Mouse (Mus musculus) myocyte (in vitro differentiated cells): ENCODE measurements at regions not wholly inside any gene's neighbourhood (a gene's known extent, or its start where the extent isn't known, plus 50 kb on each side); places are given as distances from the start of the nearest gene placed in this dataset.

ENCODE experiments used
- CEBPB ChIP-seq: IDR thresholded peaks from 2 replicates; pipeline ENCODE4 v1.6.1; 2011; ENCODE audit warnings: mild to moderate bottlenecking, moderate library complexity; ENCODE audit not compliant: poor library complexity, insufficient read depth, severe bottlenecking
- E2F4 ChIP-seq: IDR thresholded peaks from one replicate; pipeline ENCODE4 v1.6.1; 2011; ENCODE audit warnings: mild to moderate bottlenecking, control low read depth, moderate library complexity; ENCODE audit not compliant: insufficient read depth
- MAX ChIP-seq: IDR thresholded peaks from one replicate; pipeline ENCODE4 v1.6.1; 2011; ENCODE audit warnings: low read depth, mild to moderate bottlenecking, control low read depth
- MYOD1 ChIP-seq, 3 experiments: IDR thresholded peaks; one replicate each; pipeline ENCODE4 v1.6.1; 2011; ENCODE audit warnings: control low read depth in 2 of 3, low read depth in 2 of 3, mild to moderate bottlenecking in 2 of 3, moderate library complexity in 1 of 3; ENCODE audit not compliant: insufficient read length in 2 of 3, control insufficient read depth in 1 of 3
- MYOG ChIP-seq, 3 experiments: IDR thresholded peaks; one replicate each; pipeline ENCODE4 v1.6.1; 2011; ENCODE audit warnings: control low read depth in 2 of 3, low read depth in 2 of 3, mild to moderate bottlenecking in 2 of 3; ENCODE audit not compliant: insufficient read length in 2 of 3, control insufficient read depth in 1 of 3, insufficient read depth in 1 of 3
- POLR2A ChIP-seq: IDR thresholded peaks from one replicate; pipeline ENCODE4 v1.6.1; 2011; ENCODE audit warnings: low read depth, mild to moderate bottlenecking, control low read depth, moderate library complexity; ENCODE audit not compliant: insufficient read length
- POLR2AphosphoS2 ChIP-seq: IDR thresholded peaks from one replicate; pipeline ENCODE4 v1.6.1; 2011; ENCODE audit warnings: low read depth, control low read depth; ENCODE audit not compliant: insufficient read length
- REST ChIP-seq: IDR thresholded peaks from one replicate; pipeline ENCODE4 v1.6.1; 2011; ENCODE audit warnings: mild to moderate bottlenecking, control low read depth, moderate library complexity; ENCODE audit not compliant: insufficient read depth, insufficient read length
- TCF12 ChIP-seq: IDR thresholded peaks from one replicate; pipeline ENCODE4 v1.6.1; 2011; ENCODE audit warnings: mild to moderate bottlenecking, control low read depth; ENCODE audit not compliant: poor library complexity, insufficient read depth, severe bottlenecking
- TCF3 ChIP-seq: IDR thresholded peaks from one replicate; pipeline ENCODE4 v1.6.1; 2011; ENCODE audit warnings: low read depth, control low read depth; ENCODE audit not compliant: insufficient read length
- USF1 ChIP-seq: IDR thresholded peaks from one replicate; pipeline ENCODE4 v1.6.1; 2011; ENCODE audit warnings: low read depth, mild to moderate bottlenecking, control low read depth, moderate library complexity

DNA sequence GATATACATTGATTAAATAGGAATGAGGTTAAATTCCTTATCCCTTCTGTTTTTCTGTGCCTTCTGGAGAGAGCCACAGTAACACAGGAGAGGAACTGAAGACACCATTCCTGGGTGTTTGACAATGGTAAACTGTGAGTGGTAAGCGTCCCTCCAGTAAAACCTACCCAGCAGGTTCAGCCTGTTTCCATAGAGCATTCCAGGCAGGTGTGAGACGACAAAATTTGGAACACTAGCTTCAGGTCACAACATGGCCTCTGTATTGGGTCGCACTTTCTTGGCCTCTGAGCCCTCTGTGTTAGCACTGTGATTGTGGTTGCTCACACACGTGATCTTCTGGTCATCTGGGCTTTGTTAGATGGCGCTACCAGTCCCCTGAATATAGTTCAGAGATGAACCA is 73.4 kb downstream of the Cd24a start:
- TF ChIP-seq POLR2A: no peak
- no peak for TF ChIP-seq POLR2AphosphoS2
- no peak for TF ChIP-seq MAX
- TF ChIP-seq TCF12: no peak
- no peak for TF ChIP-seq E2F4
- no peak for TF ChIP-seq CEBPB
- no peak for TF ChIP-seq MYOD1 (IDR thresholded peaks at IDR 0.05; ENCODE audit: control insufficient read depth in 1 of 3, insufficient read length in 2 of 3, low read depth in 2 of 3)
- no peak for TF ChIP-seq USF1
- no peak for TF ChIP-seq REST
- TF ChIP-seq MYOG (IDR thresholded peaks at IDR 0.05; ENCODE audit: control insufficient read depth in 1 of 3, insufficient read depth in 1 of 3, insufficient read length in 2 of 3, low read depth in 2 of 3): no peak
- TF ChIP-seq TCF3: no peak
